Mouse (Mus musculus): Measurements from ENCODE around the gene Spats1. TPM values are rescaled to one million over a fixed set of nuclear protein-coding genes. Genes with fewer than 3 reads are reported as not detected.

The Spats1 gene
- not detected in 2 replicates for total RNA-seq (2015)
- not detected in 2 replicates for total RNA-seq (2017)

DNA sequence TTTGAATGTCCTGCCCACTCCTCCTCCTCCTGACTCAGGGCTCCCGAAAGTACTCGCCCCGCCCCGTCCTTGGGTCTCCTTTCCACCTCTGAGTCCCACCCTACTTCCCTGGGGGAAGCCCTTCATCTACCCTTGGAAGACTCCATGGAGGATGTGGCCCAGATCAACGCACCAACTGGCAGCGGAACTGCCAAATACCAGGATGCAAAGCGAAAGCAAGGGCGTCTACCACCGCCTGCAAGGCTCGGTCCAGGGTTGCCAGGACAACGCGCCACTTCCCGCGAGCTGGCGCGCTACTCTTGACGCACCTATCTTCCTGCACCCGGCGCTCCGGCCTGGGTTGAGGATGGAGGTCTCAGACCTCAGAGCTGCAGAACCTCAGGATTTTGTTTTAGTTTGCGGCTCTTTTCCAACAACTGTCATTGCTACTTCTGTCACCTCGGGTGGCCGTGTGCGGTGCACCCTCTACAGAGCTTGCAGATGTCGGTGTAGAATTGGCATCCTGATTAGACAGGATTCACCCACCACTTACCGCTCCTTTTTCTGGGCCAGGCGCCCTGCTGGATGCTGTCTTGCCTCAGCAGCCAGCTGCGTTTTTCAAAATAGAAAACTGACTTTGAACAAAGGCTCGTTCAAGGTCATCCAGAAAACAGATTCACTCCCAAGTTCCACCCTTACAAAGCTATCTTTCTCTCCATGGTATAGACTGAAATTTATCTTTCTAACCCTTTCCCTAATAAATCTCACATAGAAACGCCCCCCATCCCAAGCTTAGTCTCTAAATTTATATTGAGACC lies at the start of gene Spats1:
Spats1 (minus strand) TSS at position 747 of the 797 bp plus-strand sequence.
- peak; percentile 80 for ATAC-seq (ENCODE audit: poor library complexity, severe bottlenecking)

DNA sequence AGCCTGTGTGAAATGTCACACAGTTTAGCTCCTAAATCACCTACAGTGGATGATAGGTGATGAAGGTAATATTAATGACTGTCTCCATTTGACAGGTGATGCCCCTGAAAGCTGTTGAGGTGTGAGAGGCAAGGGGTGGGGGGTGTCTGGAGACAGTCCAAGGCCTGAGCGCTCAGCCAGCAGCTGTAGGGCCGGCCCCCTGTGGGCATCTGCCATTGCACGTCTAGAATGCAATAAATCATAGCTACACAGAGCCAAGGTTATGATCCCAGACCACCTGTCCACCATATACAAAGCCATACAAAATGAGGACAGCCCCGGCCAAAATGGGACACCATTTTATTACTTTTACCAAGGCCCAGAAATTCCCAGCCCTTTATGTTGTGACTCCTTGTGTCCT lies 49.7 kb upstream of the Spats1 start:
- ATAC-seq (ENCODE audit: poor library complexity, severe bottlenecking) = no peak

DNA sequence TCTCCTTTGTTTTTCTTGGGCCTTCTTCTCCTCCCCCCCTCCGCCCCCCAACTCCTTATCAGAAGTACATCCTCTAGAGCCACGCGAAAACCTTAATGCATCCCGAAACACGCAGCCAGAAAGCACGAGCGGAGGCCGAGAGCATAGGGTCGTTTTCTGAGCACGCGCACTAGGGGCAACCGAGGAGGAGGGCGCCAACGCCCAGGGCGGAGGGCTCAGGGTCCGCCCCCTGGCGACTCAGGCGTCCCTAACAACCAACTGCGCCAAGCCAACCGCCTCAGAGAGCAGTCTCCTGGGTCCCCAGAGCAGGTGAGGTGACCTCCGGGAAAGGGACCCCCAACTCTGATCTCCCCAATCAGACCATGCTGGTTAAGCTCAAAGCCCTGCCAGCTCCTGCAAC lies 48.0 kb upstream of the Spats1 start, which contains the start of gene Tcte1:
Tcte1 (plus strand) TSS at position 172 of the 400 bp plus-strand sequence.
- no peak for ATAC-seq (ENCODE audit: poor library complexity, severe bottlenecking)

DNA sequence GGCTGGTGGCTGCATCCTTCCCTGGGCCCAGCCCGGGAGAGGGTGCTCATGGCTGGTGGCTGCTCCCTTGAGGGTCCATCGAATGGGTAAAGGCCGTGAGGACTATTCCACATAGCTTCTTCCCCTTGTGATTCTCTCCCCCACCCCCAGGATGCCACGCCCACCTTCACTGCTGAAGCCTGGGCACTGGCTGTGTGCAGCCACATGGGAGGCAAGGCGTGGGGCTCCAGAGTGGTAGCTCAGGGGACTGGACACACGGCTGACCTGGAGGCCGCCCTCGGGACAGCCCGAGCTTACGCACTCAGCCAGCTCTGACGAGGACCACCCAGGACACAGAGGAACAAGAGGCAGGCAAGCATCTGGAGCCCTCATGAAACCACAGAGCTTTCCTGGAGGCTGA lies 44.9 kb upstream of the Spats1 start:
- ATAC-seq (ENCODE audit: poor library complexity, severe bottlenecking) = no peak

DNA sequence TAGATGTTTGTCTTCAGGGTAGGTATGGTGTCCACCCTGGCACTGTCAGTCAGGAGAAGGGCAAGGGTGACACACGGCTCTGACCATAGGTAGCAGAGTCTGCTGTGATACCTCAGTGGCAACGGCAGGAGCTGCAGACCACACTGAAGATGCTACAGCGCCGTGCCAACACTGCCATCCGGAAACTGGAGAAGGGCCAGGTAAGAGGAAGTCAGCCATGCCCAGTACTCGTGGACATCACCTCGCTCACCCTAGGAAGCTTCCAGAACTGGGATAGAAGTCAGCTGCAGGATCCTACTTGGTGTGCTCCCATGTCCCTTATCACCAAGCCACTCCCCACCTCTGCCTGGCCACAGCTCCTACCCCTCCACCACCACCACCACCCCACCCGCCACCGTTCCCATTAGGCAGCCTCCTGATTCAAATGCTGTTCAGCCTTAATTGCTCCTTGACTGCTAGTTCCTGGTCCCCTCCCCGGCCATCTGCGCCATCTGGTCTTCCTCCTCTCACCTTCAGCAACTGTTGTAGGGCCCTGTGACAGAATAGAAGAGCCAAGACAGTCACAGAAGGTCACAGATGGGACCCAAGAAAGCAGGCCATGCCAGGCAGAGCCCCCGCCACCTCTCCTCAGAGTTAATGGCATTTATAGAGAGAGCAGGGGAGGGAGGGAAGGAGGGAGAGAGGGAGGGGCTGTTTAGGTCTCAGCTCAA lies 43.7 kb upstream of the Spats1 start:
- ATAC-seq (ENCODE audit: poor library complexity, severe bottlenecking) = no peak

DNA sequence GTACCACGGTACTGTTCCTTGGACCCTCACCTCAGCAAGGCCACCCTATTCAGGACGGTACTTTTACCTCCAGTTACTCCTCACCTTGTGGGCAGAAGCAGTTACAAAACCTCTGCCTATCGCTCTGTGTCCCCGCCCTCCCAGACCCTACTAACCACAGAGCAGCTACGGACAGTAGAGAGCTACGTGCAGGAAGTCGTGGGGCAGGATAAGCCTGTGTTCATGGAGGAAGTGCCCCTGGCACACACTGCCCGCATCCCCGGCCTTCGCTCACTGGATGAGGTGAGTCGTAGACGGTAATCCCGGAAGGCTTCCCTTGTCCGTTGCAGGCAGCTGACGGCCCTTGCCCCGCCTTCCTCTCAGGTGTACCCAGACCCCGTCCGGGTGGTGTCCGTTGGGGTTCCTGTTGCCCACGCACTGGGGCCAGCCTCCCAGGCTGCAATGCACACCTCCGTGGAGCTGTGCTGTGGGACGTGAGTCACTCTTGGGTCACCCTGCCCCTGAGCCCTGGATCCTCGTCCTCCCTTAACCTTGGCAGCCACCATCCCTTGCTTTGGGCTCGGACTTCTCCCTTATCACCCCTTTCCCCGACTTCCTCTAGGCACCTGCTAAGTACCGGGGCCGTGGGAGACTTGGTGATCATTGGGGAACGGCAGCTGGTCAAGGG lies 42.5 kb upstream of the Spats1 start:
- ATAC-seq (ENCODE audit: poor library complexity, severe bottlenecking) = peak; percentile 80

DNA sequence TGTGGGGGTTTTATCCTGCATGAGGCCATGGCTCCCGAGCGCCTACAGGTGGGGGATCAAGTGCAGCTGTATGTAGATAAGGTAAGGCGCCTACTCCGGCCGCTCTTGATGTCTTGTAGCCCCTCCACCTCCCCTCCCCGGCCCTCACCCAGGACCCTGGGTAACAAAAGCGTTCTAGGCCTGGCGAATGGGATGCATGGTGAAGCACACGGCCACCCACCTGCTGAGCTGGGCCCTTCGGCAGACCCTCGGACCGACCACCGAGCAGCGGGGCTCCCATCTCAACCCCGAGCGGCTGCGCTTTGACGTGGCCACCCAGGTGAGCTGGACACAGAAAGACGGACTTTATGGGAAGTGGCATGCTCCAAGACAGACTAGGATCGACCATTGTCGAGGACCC lies 41.9 kb upstream of the Spats1 start:
- no peak for ATAC-seq (ENCODE audit: poor library complexity, severe bottlenecking)

DNA sequence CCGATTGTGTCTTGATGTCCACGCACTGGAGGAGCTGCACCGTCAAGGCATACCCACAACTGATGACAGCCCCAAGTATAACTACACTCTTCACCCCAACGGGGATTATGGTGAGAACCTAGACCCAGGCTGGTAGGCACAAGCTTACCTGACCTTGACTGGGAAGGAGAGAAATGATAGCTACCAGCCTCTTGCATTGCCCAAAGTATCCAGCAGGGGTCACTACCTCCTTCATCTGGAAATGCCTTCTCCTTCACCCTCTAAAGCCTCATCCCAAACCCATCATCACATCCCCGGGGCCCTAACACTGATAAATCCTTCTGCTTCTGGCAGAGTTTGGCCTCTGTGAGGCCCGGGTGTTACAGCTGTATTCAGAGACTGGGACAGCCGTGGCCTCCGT lies 41.3 kb upstream of the Spats1 start:
- ATAC-seq (ENCODE audit: poor library complexity, severe bottlenecking) = peak; percentile 85

DNA sequence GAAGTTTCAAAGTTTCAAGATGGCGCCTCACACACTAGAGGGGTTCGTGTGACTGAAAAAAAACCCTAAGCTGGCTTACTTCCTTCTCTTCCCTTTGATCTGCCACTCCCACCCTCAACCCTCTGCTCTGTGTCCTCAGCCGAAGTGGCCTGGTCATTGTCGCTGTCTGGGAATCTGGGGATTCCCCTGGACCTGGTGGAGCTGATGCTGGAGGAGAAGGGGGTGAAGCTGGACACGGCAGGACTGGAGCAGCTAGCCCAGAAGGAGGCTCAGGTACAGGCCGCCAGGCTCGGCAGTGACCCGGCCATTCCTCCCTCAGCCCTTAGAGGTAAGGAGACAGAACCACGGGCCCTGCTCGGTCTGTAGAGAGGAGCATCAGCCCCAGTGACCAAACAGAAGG lies 40.6 kb upstream of the Spats1 start:
- ATAC-seq (ENCODE audit: poor library complexity, severe bottlenecking) = no peak

DNA sequence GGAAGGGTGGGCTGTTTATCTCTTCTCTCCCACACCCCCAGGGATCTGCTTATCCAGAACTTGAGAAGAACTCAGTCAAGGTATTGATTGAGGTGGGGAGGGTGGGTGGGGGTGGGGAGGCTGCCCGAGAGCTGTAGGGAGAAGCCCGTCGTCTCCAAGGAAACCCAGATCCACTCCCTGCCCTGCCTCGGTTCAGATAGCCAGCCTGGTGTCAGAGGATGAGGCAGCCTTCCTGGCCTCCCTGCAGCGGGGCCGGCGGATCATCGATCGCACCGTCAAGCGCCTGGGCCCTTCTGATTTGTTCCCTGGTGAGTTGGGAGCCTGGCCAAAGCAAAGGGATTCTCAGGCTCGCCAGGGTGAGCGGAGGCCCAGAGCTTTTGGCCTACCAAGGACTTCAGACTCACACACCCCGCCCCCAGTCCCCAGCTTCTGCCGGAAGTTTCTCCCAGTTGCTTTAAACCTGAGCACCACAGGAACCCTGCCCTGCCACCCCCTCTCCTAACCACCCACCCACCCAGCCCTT lies 40.0 kb upstream of the Spats1 start:
- ATAC-seq (ENCODE audit: poor library complexity, severe bottlenecking) = no peak

DNA sequence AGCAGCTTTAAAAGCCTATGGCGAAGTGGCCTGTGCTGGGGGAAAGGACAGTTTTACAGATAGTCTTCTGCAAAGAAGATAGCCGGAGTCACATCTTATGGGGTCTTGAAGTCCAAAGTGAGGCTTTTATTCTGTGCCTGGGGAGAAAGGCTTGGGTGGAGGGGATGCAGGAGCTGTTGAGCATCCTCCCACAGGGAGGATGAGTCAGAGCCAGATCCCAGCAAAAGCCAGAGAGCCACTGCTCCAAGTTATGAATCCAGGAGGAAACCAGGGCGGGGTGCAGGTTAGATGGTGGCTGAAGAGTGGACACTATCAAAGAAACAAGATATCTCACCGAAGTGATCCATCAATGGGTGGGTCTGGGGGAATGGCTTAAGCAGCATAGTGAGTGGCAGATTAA lies 36.5 kb upstream of the Spats1 start:
- ATAC-seq (ENCODE audit: poor library complexity, severe bottlenecking) = no peak

DNA sequence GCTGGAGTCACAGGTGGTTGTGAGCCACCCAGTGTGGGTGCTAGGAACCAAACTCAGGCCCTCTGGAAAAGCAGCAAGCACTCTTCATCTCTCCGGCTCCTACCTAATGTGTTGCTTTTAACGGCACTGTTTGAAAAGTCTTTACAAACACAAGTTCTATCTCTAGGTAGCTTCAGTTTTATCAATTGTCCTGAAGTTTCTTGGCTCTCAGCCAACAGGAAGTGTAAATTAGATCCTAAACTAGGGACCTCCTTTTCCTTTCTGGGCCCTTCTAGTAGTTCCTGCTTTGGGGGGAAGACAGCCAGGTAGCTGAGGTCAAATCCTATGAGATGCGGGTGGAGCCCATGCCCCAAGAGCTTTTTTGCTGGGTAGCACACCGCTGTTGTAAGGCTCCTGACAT lies 35.7 kb upstream of the Spats1 start:
- no peak for ATAC-seq (ENCODE audit: poor library complexity, severe bottlenecking)

DNA sequence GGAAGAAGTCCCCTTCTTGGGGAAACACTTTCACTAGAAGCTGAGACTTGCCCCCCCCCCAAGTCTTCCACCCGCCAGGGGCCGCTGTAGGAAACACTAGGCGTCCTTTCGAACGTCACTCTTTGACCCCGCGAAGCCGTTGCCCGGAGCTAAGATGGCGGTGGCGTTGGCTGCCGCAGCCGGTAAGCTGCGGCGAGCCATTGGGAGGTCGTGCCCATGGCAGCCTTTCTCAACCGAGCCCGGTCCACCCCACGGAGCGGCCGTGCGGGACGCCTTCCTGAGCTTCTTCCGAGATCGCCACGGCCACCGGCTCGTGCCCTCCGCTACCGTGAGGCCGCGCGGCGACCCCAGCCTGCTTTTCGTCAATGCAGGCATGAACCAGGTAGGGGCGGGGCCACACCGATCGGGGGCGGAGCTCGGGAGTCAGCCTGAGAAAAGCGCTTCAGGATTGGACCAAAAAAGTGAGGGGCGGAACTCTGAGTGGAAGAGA lies 31.5 kb upstream of the Spats1 start, which contains the start of gene Aars2:
Aars2 (plus strand) TSS at position 142 of the 490 bp plus-strand sequence.
- ATAC-seq (ENCODE audit: poor library complexity, severe bottlenecking) = peak; percentile 99

DNA sequence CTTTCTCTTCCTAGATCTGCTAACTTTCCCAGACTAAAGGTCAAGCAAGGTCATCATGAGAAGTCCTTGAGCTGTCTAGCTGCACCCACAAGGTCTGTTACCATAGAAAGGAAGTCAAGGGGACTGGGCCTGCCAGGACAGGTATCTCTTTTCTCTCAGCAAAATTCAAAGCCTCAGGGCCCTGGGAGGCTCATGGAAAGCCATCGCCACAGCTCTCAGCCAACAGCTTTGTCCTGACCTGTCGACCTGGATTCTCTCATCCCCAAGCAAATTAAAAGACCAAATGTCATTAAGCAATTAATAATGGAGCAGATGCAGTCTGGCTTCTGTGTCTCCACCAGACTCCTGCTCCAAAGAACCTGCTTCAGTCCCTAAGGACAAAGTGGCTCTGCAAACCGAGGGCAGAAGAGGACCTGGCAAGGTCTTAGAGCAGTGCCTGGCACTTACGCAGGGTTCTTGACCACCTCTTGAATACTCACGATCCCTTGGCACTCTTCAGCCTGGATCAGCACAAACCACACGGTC lies 30.8 kb upstream of the Spats1 start:
- no peak for ATAC-seq (ENCODE audit: poor library complexity, severe bottlenecking)

DNA sequence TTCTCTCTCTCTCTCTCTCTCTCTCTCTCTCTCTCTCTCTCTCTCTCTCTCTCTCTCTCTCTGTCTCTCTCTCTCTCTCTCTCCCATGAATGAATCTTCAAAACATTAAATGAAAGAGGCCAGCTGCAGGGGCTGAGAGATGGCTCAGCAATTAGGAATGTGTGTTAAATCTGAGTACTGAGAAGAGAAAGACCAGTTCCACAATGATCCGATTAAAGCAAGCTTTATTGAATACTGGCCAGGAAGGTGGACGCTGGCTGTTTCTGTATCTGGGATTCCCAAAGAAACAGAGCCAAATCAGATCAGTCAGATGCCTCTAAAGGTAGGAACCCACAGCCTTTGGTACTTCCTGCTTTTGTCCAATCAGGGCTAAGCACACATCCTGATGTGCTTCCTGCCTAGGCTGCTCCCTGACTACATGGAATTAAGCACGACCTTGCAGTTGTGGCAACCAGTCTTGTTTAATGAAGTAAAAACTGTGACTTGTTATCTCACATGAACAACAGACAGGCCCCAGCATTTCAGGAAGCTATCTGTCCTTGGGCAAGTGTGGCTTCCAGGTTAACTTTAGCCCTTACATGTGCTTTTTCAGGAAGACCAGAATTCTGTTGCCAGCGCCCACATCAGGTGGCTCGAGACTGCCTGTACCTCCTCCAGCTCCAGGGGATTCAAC lies 28.2 kb upstream of the Spats1 start:
- no peak for ATAC-seq (ENCODE audit: poor library complexity, severe bottlenecking)

DNA sequence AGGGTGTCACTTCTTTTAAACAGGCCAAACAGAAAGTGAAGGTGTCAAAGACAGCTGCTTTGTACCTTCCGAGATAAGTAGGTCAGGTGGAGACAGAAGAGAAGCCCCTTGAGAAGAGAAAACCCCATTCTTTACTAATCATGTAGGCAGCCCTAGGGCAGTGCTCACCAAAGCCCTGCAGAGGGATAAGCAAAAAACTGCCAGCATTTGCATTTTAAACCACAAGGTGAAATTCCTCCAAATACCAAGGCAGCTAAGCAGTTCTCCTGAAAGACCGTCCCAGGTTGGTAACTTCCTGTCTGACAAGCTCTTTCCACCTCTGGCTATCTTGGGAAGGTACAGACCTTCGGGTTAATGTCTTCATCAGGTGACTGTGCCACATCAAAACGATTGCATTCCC lies 27.1 kb upstream of the Spats1 start:
- ATAC-seq (ENCODE audit: poor library complexity, severe bottlenecking) = no peak

DNA sequence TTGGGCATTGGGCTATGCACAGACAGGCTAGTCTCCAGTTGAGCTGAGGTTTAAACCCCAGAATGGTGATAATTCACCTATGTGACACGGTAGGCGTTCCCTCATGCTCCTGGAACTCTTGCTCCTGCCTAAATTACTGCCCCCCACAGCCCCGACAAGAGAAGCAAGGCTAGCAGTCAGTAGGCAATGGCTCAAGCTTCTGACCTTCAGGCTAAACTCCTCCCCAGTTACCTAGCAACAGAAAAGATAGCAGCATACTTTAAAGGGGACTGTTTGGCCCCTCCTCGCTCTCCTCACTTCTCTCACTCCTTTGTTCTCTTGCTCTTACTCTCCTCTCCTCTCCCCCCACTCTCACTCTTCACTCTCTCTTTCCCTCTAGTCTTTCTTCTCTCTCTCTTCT lies 25.8 kb upstream of the Spats1 start:
- ATAC-seq (ENCODE audit: poor library complexity, severe bottlenecking) = no peak

DNA sequence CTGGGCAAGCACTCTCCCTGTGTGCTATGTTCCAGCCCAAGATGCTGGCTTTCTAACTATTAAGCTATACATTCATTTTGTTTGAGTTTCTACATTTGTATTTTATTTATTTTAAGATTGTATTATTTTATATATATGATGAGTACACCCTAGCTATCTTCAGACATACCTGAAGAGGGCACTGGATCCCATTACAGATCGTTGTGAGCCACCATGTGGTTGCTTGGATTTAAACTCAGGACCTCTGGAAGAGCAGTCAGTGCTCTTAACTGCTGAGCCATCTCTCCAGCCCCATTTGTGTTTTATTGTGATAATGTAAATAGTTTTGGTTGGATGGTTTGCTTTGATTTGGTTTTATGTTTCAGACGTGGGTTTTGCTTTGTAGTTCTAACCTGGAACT lies 24.3 kb upstream of the Spats1 start:
- ATAC-seq (ENCODE audit: poor library complexity, severe bottlenecking) = no peak

DNA sequence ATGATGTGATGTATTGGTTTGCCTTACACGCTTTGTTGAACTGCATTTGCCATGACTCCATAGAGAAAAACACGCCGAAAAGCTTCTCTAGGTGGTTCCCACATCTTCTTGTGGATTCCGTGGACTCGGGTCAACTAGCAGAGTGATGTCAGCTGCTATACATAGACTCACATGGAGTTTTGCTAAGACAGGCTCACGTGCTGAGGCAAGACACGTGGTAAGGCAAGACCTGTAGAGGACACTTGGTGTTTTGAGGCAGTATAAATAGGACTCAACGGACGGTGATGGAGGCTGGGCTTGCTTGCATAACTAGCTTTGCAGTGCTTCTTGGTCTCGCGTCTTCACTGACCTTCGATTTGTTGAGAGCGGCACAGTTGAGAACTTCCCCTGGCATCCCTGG lies 23.2 kb upstream of the Spats1 start:
- no peak for ATAC-seq (ENCODE audit: poor library complexity, severe bottlenecking)

DNA sequence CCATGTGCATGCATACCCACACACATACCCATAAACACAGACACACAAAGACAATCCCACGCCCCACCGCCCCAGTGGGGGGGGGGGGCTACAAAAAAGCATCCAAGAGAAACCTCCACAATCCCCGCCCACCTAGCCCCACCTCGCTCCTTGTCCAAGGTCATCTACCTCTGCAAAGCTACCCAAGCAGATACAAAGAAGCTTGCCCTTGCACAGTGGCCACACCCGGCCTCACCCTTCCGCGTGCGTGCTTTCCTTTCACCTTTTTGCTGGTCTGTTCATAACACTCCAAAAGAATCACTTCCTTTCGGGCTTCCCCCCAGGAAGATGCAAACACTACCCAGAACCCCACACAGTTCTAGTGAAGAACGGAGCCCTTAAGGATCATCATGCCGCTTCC lies 20.2 kb upstream of the Spats1 start:
- ATAC-seq (ENCODE audit: poor library complexity, severe bottlenecking) = no peak
